9 mouse cellular contexts compared by ENCODE assay signal in genomic region chr15:98952751-98953400, GRCm38 (mm10). TPM values are rescaled to one million over a fixed set of nuclear protein-coding genes. Genes with fewer than 3 reads are reported as not detected.
DNase-seq lines count a peak whose midpoint lies in the region; ATAC-seq and TF ChIP-seq lines count a peak whose summit lies in the region.
"Had no signal": no experiment of that assay in that cellular context is flagged by ENCODE, and none has a peak within 500 bp of the region (broad histone marks: within the 10 kb centered on the region; RNA-seq: fewer than 3 reads in every experiment).

No protein-coding gene starts in this region.

- 0 out of 2 replicates have a peak, but pooled peaks have one; percentile 13 for TF ChIP-seq EP300 in liver, embryonic 14.5 days (IDR thresholded peaks at IDR 0.05; ENCODE audit: low read depth)

- peak overlapping the region; percentile 44 for H3ac ChIP-seq in myocyte (ENCODE audit: control insufficient read depth, insufficient read length)

- peak; percentile 78 for ATAC-seq in hindbrain, postnatal 0 days
- ATAC-seq in liver, embryonic 14.5 days (ENCODE audit: insufficient read depth), result peak; percentile 71

- H3K79me2 ChIP-seq in myocyte (ENCODE audit: control insufficient read depth, insufficient read depth), result peaks cover 24% of the 10 kb centered on the region

- no peaks in the 10 kb centered on the region for H3K9me3 ChIP-seq in hindbrain, postnatal 0 days (ENCODE audit: low read length)
- no peaks in the 10 kb centered on the region for H3K9me3 ChIP-seq in liver, embryonic 14.5 days (ENCODE audit: control insufficient read depth, low read length)

- peak; percentile 53 for TF ChIP-seq CTCF in hindbrain, postnatal 0 days (IDR thresholded peaks at IDR 0.05; ENCODE audit: low read depth)
- peak; percentile 66 for TF ChIP-seq CTCF in liver, embryonic 14.5 days (IDR thresholded peaks at IDR 0.05; ENCODE audit: low read depth)

- no peaks in the 10 kb centered on the region; the same call in 1 of the 2 replicates for H3K4me1 ChIP-seq in hindbrain, postnatal 0 days (ENCODE audit: insufficient read depth, low read length)
- H3K4me1 ChIP-seq in liver, embryonic 14.5 days (replicated peaks; ENCODE audit: control insufficient read depth in 2 of 2, insufficient read depth in 2 of 2, low read length in 1 of 2), result peaks cover 2 to 8% of the 10 kb centered on the region in 2 experiments; a peak in 3 of 4 replicates

- no peaks in the 10 kb centered on the region for H3K27me3 ChIP-seq in hindbrain, postnatal 0 days (ENCODE audit: insufficient read depth, low read length)
- H3K27me3 ChIP-seq in liver, embryonic 14.5 days (ENCODE audit: control insufficient read depth, insufficient read depth, low read length), result peaks cover 12% of the 10 kb centered on the region
- no peaks in the 10 kb centered on the region for H3K27me3 ChIP-seq in myocyte (ENCODE audit: control insufficient read depth, insufficient read depth, insufficient read length)

- H3K4me2 ChIP-seq in hindbrain, postnatal 0 days (ENCODE audit: low read depth, low read length), result peak overlapping the region; percentile 76
- peak overlapping the region; percentile 85 for H3K4me2 ChIP-seq in liver, embryonic 14.5 days (ENCODE audit: low read depth)
- H3K4me2 ChIP-seq in myocyte (ENCODE audit: low read depth), result peak overlapping the region; percentile 84

- under 1% methylated on average over 41 of the region's 41 CpGs for WGBS in hindbrain, postnatal 0 days
- WGBS in liver, embryonic 14.5 days (ENCODE audit: insufficient replicate concordance), result under 1% methylated on average over 41 of the region's 41 CpGs

- peak overlapping the region; percentile 100 for H3K27ac ChIP-seq in hindbrain, postnatal 0 days
- H3K27ac ChIP-seq in liver, embryonic 14.5 days, result no peak overlapping the region

- H3K9ac ChIP-seq in hindbrain, postnatal 0 days (replicated peaks; ENCODE audit: low read length), result peak overlapping the region; percentile 100
- H3K9ac ChIP-seq in liver, embryonic 14.5 days (replicated peaks), result peak overlapping the region; percentile 68

- TF ChIP-seq POLR2A in myocyte (IDR thresholded peaks at IDR 0.05; ENCODE audit: insufficient read length, low read depth), result no peak

- no peaks in the 10 kb centered on the region; the same call in 1 of the 2 replicates for H3K36me3 ChIP-seq in hindbrain, postnatal 0 days (ENCODE audit: insufficient read depth, low read length)
- no peaks in the 10 kb centered on the region for H3K36me3 ChIP-seq in liver, embryonic 14.5 days (replicated peaks; ENCODE audit: control insufficient read depth, insufficient read depth, low read depth)
- peaks cover 24% of the 10 kb centered on the region for H3K36me3 ChIP-seq in myocyte (ENCODE audit: control insufficient read depth, insufficient read depth)

- H3K4me3 ChIP-seq in hindbrain, postnatal 0 days (ENCODE audit: low read length), result peak overlapping the region; percentile 90
- peak overlapping the region; percentile 71 to 87 for H3K4me3 ChIP-seq in liver, embryonic 14.5 days (ENCODE audit: insufficient read depth in 1 of 2, low read depth in 2 of 2, low read length in 2 of 2)
- H3K4me3 ChIP-seq in myocyte, result peak overlapping the region; percentile 97

- peak; percentile 86 to 87 for DNase-seq in cerebellum, postnatal 10 days
- DNase-seq in cerebellum, adult 11-12 months, result no peak
- DNase-seq in adrenal gland, postnatal 4 days (ENCODE audit: low spot score in 2 of 2), result peak; percentile 43 to 60
- peak; percentile 72 for DNase-seq in gastrocnemius, adult 18-20 months (ENCODE audit: low spot score)
- peak; percentile 85 for DNase-seq in hindbrain, postnatal 0 days (ENCODE audit: low spot score)
- peak in 1 of 3 experiments; percentile 38 for DNase-seq in liver, embryonic 14.5 days (ENCODE audit: low read depth in 3 of 3, low spot score in 3 of 3)
- peak; percentile 81 to 82 for DNase-seq in thymus, postnatal 10 days (ENCODE audit: low spot score in 2 of 2)

TF ChIP-seq in myocyte, 11 proteins besides CTCF, POLR2A, EP300 and RAD21:
- TF ChIP-seq POLR2AphosphoS2 (IDR thresholded peaks at IDR 0.05; ENCODE audit: insufficient read length, low read depth) (peak; percentile 59), USF1 (IDR thresholded peaks at IDR 0.05; ENCODE audit: low read depth) (no peak)

RNA-seq across cellular contexts. Expression of gene Gm49450, which starts 0.5 kb away (rescaled TPM):
- total RNA-seq in adrenal gland, postnatal 4 days (2021), result not detected
- total RNA-seq in gastrocnemius, adult 18-20 months (2021), result not detected
- 1,661 and 1,767 TPM in 2 replicates for total RNA-seq in hindbrain, postnatal 0 days (2014; rRNA removed)
- not detected in 2 replicates for polyA plus RNA-seq in hindbrain, postnatal 0 days (2015; fragmentation: Nextera tagmentation; extraction: Ambion mirVana)
- 0.15 and 6.4 TPM in 2 replicates for polyA plus RNA-seq in liver, embryonic 14.5 days (2012; rRNA removed)
- polyA plus RNA-seq in liver, embryonic 14.5 days (2014; fragmentation: Nextera tagmentation; extraction: Ambion mirVana), result not detected in 2 replicates
- 0.84 TPM for polyA plus RNA-seq in myocyte (2012; fragmentation: generic; extraction: Trizol)
- total RNA-seq: layer of hippocampus, adult 18-20 months had no signal

RNA-seq across cellular contexts. Expression of gene Tuba1a, which starts 0.6 kb away (rescaled TPM):
- total RNA-seq in adrenal gland, postnatal 4 days (2021), result 100 to 1,000 TPM; 323 to 446 TPM
- 10 to 100 TPM; 17.9 to 38.6 TPM for total RNA-seq in gastrocnemius, adult 18-20 months (2021)
- total RNA-seq in hindbrain, postnatal 0 days (2014; rRNA removed), result 18,723 and 19,179 TPM in 2 replicates
- polyA plus RNA-seq in hindbrain, postnatal 0 days (2015; fragmentation: Nextera tagmentation; extraction: Ambion mirVana), result 11,647 and 12,500 TPM in 2 replicates
- 44.7 and 62.0 TPM in 2 replicates for polyA plus RNA-seq in liver, embryonic 14.5 days (2012; rRNA removed)
- polyA plus RNA-seq in liver, embryonic 14.5 days (2014; fragmentation: Nextera tagmentation; extraction: Ambion mirVana), result 60.1 and 69.0 TPM in 2 replicates
- 3,074 TPM for polyA plus RNA-seq in myocyte (2012; fragmentation: generic; extraction: Trizol)

RNA-seq across cellular contexts. Expression of gene Tuba1b, which starts 18.5 kb away (rescaled TPM):
- 100 to 1,000 TPM; 512 to 526 TPM for total RNA-seq in adrenal gland, postnatal 4 days (2021)
- total RNA-seq in gastrocnemius, adult 18-20 months (2021), result 10 to 100 TPM; 15.6 to 29.6 TPM
- total RNA-seq in hindbrain, postnatal 0 days (2014; rRNA removed), result 3,512 and 3,813 TPM in 2 replicates
- 1,613 and 1,711 TPM in 2 replicates for polyA plus RNA-seq in hindbrain, postnatal 0 days (2015; fragmentation: Nextera tagmentation; extraction: Ambion mirVana)
- 1,442 and 1,688 TPM in 2 replicates for polyA plus RNA-seq in liver, embryonic 14.5 days (2012; rRNA removed)
- polyA plus RNA-seq in liver, embryonic 14.5 days (2014; fragmentation: Nextera tagmentation; extraction: Ambion mirVana), result 1,211 and 1,290 TPM in 2 replicates
- 2,204 TPM for polyA plus RNA-seq in myocyte (2012; fragmentation: generic; extraction: Trizol)

RNA-seq across cellular contexts. Expression of gene Lmbr1l, which starts 34.8 kb away (rescaled TPM):
- total RNA-seq in adrenal gland, postnatal 4 days (2021), result 10 to 100 TPM; 41.5 to 45.9 TPM
- total RNA-seq in gastrocnemius, adult 18-20 months (2021), result 1 to 10 TPM; 4.8 to 4.9 TPM
- 28.7 and 51.0 TPM in 2 replicates for total RNA-seq in hindbrain, postnatal 0 days (2014; rRNA removed)
- polyA plus RNA-seq in hindbrain, postnatal 0 days (2015; fragmentation: Nextera tagmentation; extraction: Ambion mirVana), result 20.0 and 20.9 TPM in 2 replicates
- polyA plus RNA-seq in liver, embryonic 14.5 days (2012; rRNA removed), result 4.5 and 7.1 TPM in 2 replicates
- 0.34 and 0.70 TPM in 2 replicates for polyA plus RNA-seq in liver, embryonic 14.5 days (2014; fragmentation: Nextera tagmentation; extraction: Ambion mirVana)
- 33.4 TPM for polyA plus RNA-seq in myocyte (2012; fragmentation: generic; extraction: Trizol)

RNA-seq across cellular contexts. Expression of gene Dhh, which starts 54.5 kb away (rescaled TPM):
- total RNA-seq in adrenal gland, postnatal 4 days (2021), result 1 to 10 TPM; 2.1 to 2.9 TPM
- total RNA-seq in gastrocnemius, adult 18-20 months (2021), result 1 to 10 TPM in 1 of 2 experiments, under 1 TPM in 1; 0.75 to 1.5 TPM
- 0.29 and 0.68 TPM in 2 replicates for total RNA-seq in hindbrain, postnatal 0 days (2014; rRNA removed)
- polyA plus RNA-seq in hindbrain, postnatal 0 days (2015; fragmentation: Nextera tagmentation; extraction: Ambion mirVana), result 0.85 and 1.0 TPM in 2 replicates
- polyA plus RNA-seq in liver, embryonic 14.5 days (2012; rRNA removed), result 0.04 and 0.08 TPM in 2 replicates
- 0.09 TPM in 1 of 2 replicates, not detected in the other for polyA plus RNA-seq in liver, embryonic 14.5 days (2014; fragmentation: Nextera tagmentation; extraction: Ambion mirVana)
- polyA plus RNA-seq in myocyte (2012; fragmentation: generic; extraction: Trizol), result 0.11 TPM

Comparison
In these comparisons a context has a peak if more than half of its experiments do, and no peak if none do; other contexts are left out.
1. RNA of gene Gm49450, which starts 0.5 kb away (total RNA-seq): 1,661 to 1,767 TPM in hindbrain, postnatal 0 days; not detected in adrenal gland, postnatal 4 days and not detected in gastrocnemius, adult 18-20 months; every median in the first group is over 1,000 times any median in the second.
2. RNA of gene Tuba1a, which starts 0.6 kb away (total RNA-seq): 18,723 to 19,179 TPM in hindbrain, postnatal 0 days; 323 to 446 TPM in adrenal gland, postnatal 4 days and 17.9 to 38.6 TPM in gastrocnemius, adult 18-20 months; every median in the first group is over 10 times any median in the second.
3. RNA of gene Tuba1b, which starts 18.5 kb away (total RNA-seq): 3,512 to 3,813 TPM in hindbrain, postnatal 0 days and 512 to 526 TPM in adrenal gland, postnatal 4 days; 15.6 to 29.6 TPM in gastrocnemius, adult 18-20 months; every median in the first group is over 10 times any median in the second.
4. Peak in every context shown above with its lines, with median percentiles within 50 percentile points of each other: H3K4me2 ChIP-seq and H3K4me3 ChIP-seq.